Mouse (Mus musculus): ENCODE results near the gene Prss35.

DNA sequence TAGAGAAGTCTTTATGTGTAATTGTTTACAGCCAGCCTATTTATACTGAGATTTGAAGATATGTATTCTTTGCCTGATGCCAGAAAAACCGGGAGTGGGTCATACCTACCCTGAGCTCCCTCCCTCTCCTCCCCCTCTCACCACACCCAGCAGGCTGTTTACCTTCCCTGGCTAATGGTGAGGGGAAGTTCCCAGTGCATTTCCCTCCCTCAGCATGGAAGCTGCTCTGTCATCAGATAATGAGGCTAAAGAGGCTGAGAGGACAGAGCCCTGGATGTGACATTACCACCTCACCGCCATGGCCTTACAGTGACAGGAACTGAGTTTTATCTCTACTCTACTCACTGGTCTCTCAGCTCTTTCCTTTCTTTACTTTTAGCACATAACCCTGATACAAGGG lies 41.6 kb upstream of the Prss35 start:
- TF ChIP-seq GATA1 (IDR thresholded peaks at IDR 0.05; ENCODE audit: low read length), result no peak
- TF ChIP-seq TAL1 (IDR thresholded peaks at IDR 0.05; ENCODE audit: low read length), result no peak

Data from erythroblast, embryonic 14.5 days (primary cell).